Mouse (Mus musculus) kidney, postnatal 0 days (tissue): ENCODE results near the gene Icos. TPM values are rescaled to one million over a fixed set of nuclear protein-coding genes. Genes with fewer than 3 reads are reported as not detected.

Source experiments
- ATAC-seq: fragments of 200-750 bp; cut with Nextera tagmentation; replicated peaks from 2 replicates; pipeline ENCODE4 v1.8.0; 2017; ENCODE audit warnings: low read depth, moderate number of reproducible peaks, moderate TSS enrichment, moderate library complexity; ENCODE audit not compliant: low FRiP score
- DNase-seq: peaks from one replicate; pipeline ENCODE4 v3.0.0-alpha.2; 2016; ENCODE audit warnings: low spot score
- H3K27ac ChIP-seq: fragments of 300-500 bp; sonication (generic); 2 replicates; pipeline ENCODE4 v1.5.1; 2014; ENCODE audit warnings: mild to moderate bottlenecking
- H3K27me3 ChIP-seq: fragments of 300-500 bp; sonication (generic); 2 replicates; pipeline ENCODE4 v1.6.1; 2014; ENCODE audit warnings: low read length, mixed read lengths; ENCODE audit not compliant: insufficient read depth
- H3K36me3 ChIP-seq: fragments of 300-500 bp; sonication (generic); 2 replicates; pipeline ENCODE4 v1.6.1; 2014; ENCODE audit warnings: low read length, mixed read lengths; ENCODE audit not compliant: insufficient read depth
- H3K4me1 ChIP-seq: fragments of 300-500 bp; sonication (generic); replicated peaks from 2 replicates; pipeline ENCODE4 v1.6.1; 2014; ENCODE audit warnings: antibody characterized with exemption, low read length, mixed read lengths; ENCODE audit not compliant: insufficient read depth
- H3K4me2 ChIP-seq: fragments of 300-500 bp; sonication (generic); 2 replicates; pipeline ENCODE4 v1.6.1; 2014; ENCODE audit warnings: mild to moderate bottlenecking, low read length, moderate library complexity, mixed read lengths
- H3K4me3 ChIP-seq: fragments of 300-500 bp; sonication (generic); replicated peaks from 2 replicates; pipeline ENCODE4 v1.5.1; 2014; ENCODE audit warnings: low read depth, low read length
- H3K9ac ChIP-seq: fragments of 300-500 bp; sonication (generic); 2 replicates; pipeline ENCODE4 v1.6.1; 2014; ENCODE audit warnings: low read depth, low read length
- H3K9me3 ChIP-seq: fragments of 300-500 bp; sonication (generic); replicated peaks from 2 replicates; pipeline ENCODE4 v1.6.1; 2016; ENCODE audit warnings: low read length, inconsistent platforms, mixed read lengths
- CTCF ChIP-seq: IDR thresholded peaks from 2 replicates; pipeline ENCODE4 v1.5.1; 2016; ENCODE audit warnings: antibody characterized with exemption, low read depth, mild to moderate bottlenecking, moderate library complexity
- WGBS: fragments of 180-500 bp; shearing (Covaris S2); extraction: QIAGEN DNeasy Blood & Tissue Kit; methylation state at CpG from one replicate; pipeline ENCODE4 v1.1.7; 2014; 5-methylcytosine and 5-hydroxymethylcytosine counted together
- polyA plus RNA-seq: library from polyadenylated mRNA; unstranded; fragments of >200 nt; fragmentation: Nextera tagmentation; extraction: Ambion mirVana; gene quantifications from 2 replicates; pipeline ENCODE4 v1.2.1, GENCODE M21; 2015

Gene Icos
- polyA plus RNA-seq, 1 experiment from 2014 or later: 0.08 TPM

GRCm38 (mm10) chr1:61016578-61017118 lies 38.9 kb downstream of the Icos start:
- no peak overlapping the region for H3K27ac ChIP-seq
- no peak overlapping the region for H3K9ac ChIP-seq
- WGBS: 50% methylated on average over 1 of the region's 1 CpGs
- H3K27me3 ChIP-seq: no peaks in the 10 kb centered on the region
- no peak for ATAC-seq
- H3K4me2 ChIP-seq: no peak overlapping the region
- no peaks in the 10 kb centered on the region for H3K4me1 ChIP-seq
- no peak for TF ChIP-seq CTCF
- H3K9me3 ChIP-seq: no peaks in the 10 kb centered on the region
- no peak overlapping the region for H3K4me3 ChIP-seq
- no peaks in the 10 kb centered on the region for H3K36me3 ChIP-seq
- DNase-seq: no peak

- DNase-seq: peak; percentile 30
- Histone ChIP-seq H3K36me3 (no peaks in the 10 kb centered on the region), H3K4me2 (no peak overlapping the region), H3K9me3 (no peaks in the 10 kb centered on the region), H3K27me3 (no peaks in the 10 kb centered on the region), H3K4me3 (no peak overlapping the region), H3K27ac (no peak overlapping the region), H3K9ac (no peak overlapping the region), H3K4me1 (no peaks in the 10 kb centered on the region)
- no peak for TF ChIP-seq CTCF
- 73% methylated on average over 5 of the region's 5 CpGs for WGBS
- ATAC-seq: no peak
Measured at GRCm38 (mm10) chr1:61026712-61027111, 49.0 kb downstream of the Icos start.

DNA sequence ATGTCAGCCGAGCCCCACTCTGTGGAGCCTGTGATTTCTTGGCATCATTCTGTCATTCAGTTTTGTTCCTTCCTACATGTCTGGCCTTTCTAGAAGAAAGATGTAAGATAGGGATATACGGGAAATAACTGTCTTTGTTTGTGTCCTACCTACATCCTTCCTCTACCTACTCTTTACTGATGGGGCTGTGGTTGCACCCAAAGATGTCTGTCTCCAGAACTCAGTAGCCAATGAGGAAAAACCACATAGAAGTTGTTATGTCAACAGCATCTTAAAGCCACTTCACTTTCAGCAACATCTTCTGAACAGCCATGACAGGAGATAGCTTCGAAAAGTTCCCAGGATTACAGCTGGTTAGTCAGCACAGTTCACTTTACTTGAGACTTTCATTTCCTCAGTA lies 49.8 kb downstream of the Icos start:
- Histone ChIP-seq H3K9ac (no peak overlapping the region), H3K4me3 (no peak overlapping the region), H3K36me3 (no peaks in the 10 kb centered on the region), H3K4me1 (no peaks in the 10 kb centered on the region), H3K27me3 (no peaks in the 10 kb centered on the region), H3K4me2 (no peak overlapping the region), H3K9me3 (no peaks in the 10 kb centered on the region), H3K27ac (no peak overlapping the region)
- no peak for ATAC-seq
- TF ChIP-seq CTCF: no peak
- WGBS: 95% methylated on average over 3 of the region's 3 CpGs
- DNase-seq: no peak

DNA sequence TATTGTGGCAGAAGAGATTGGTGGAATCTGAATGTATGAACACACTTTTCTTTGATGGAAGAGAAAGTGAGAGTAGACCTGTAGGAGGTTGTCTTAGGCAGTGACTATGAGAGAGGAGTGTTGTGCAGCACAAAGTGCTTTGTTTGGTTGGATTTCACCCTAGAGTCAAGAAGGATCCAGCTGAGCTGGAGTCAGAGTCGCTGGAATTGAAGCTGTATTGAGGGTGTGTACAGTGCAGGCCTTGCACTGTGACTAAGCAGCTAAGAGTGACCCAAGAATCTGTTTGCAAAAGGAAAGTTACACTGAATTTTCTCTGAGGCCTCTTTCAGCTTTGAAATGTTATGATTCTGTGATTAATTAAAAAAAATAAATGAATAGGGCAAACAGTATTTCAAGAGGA lies 52.2 kb downstream of the Icos start:
- no peaks in the 10 kb centered on the region for H3K27me3 ChIP-seq
- ATAC-seq: no peak
- no peak overlapping the region for H3K27ac ChIP-seq
- no peaks in the 10 kb centered on the region for H3K36me3 ChIP-seq
- no peak overlapping the region for H3K9ac ChIP-seq
- WGBS: 37% methylated on average over 1 of the region's 1 CpGs
- H3K9me3 ChIP-seq: no peaks in the 10 kb centered on the region
- H3K4me2 ChIP-seq: no peak overlapping the region
- TF ChIP-seq CTCF: no peak
- no peaks in the 10 kb centered on the region for H3K4me1 ChIP-seq
- peak; percentile 43 for DNase-seq
- H3K4me3 ChIP-seq: no peak overlapping the region

- no peaks in the 10 kb centered on the region for H3K36me3 ChIP-seq
- no peak overlapping the region for H3K4me3 ChIP-seq
- ATAC-seq (no peak), DNase-seq (no peak)
- no peak overlapping the region for H3K9ac ChIP-seq
- H3K4me1 ChIP-seq: no peaks in the 10 kb centered on the region
- no peak for TF ChIP-seq CTCF
- H3K4me2 ChIP-seq: no peak overlapping the region
- no peaks in the 10 kb centered on the region for H3K27me3 ChIP-seq
- no peaks in the 10 kb centered on the region for H3K9me3 ChIP-seq
- no peak overlapping the region for H3K27ac ChIP-seq
Measured at GRCm38 (mm10) chr1:61030532-61030931, 52.8 kb downstream of the Icos start.

GRCm38 (mm10) chr1:61035270-61035669 lies 57.5 kb downstream of the Icos start:
- Histone ChIP-seq H3K4me2 (no peak overlapping the region), H3K4me1 (no peaks in the 10 kb centered on the region), H3K36me3 (no peaks in the 10 kb centered on the region), H3K9ac (no peak overlapping the region), H3K27ac (no peak overlapping the region), H3K9me3 (no peaks in the 10 kb centered on the region), H3K4me3 (no peak overlapping the region), H3K27me3 (no peaks in the 10 kb centered on the region)
- no peak for TF ChIP-seq CTCF
- WGBS: 59% methylated on average over 1 of the region's 1 CpGs
- ATAC-seq (no peak), DNase-seq (no peak)

GRCm38 (mm10) chr1:61038223-61038622 lies 60.5 kb downstream of the Icos start:
- DNase-seq: peak; percentile 68
- Histone ChIP-seq H3K27ac (no peak overlapping the region), H3K36me3 (no peaks in the 10 kb centered on the region), H3K4me3 (no peak overlapping the region), H3K9ac (no peak overlapping the region), H3K4me2 (no peak overlapping the region), H3K27me3 (no peaks in the 10 kb centered on the region), H3K9me3 (no peaks in the 10 kb centered on the region), H3K4me1 (0 out of 2 replicates have a peak, but pooled peaks cover under 1% of the 10 kb centered on the region)
- no peak for TF ChIP-seq CTCF
- 54% methylated on average over 4 of the region's 4 CpGs for WGBS
- no peak for ATAC-seq
